Mouse (Mus musculus) liver, embryonic 12.5 days (tissue): ENCODE results near the gene Shisa9. TPM values are rescaled to one million over a fixed set of nuclear protein-coding genes. Genes with fewer than 3 reads are reported as not detected.
A peak's percentile ranks its signal among the peaks of the same experiment; 100 is the strongest.

Experiments used
- ATAC-seq: fragments of 200-750 bp; cut with Nextera tagmentation; 2 replicates; pipeline ENCODE4 v1.8.0; 2017; ENCODE audit warnings: moderate number of reproducible peaks, mild to moderate bottlenecking, moderate library complexity
- H3K27ac ChIP-seq: fragments of 300-500 bp; sonication (generic); 2 replicates; pipeline ENCODE4 v1.5.1; 2016; ENCODE audit warnings: mild to moderate bottlenecking
- H3K27me3 ChIP-seq: fragments of 300-500 bp; sonication (generic); replicated peaks from 2 replicates; pipeline ENCODE4 v1.6.1; 2016; ENCODE audit warnings: mild to moderate bottlenecking, moderate library complexity
- H3K36me3 ChIP-seq: fragments of 300-500 bp; sonication (generic); 2 replicates; pipeline ENCODE4 v1.6.1; 2016; ENCODE audit warnings: mild to moderate bottlenecking, moderate library complexity
- H3K4me1 ChIP-seq: fragments of 300-500 bp; sonication (generic); 2 replicates; pipeline ENCODE4 v1.6.1; 2016
- H3K4me2 ChIP-seq: fragments of 300-500 bp; sonication (generic); 2 replicates; pipeline ENCODE4 v1.6.1; 2016; ENCODE audit warnings: mild to moderate bottlenecking, moderate library complexity
- H3K4me3 ChIP-seq: fragments of 300-500 bp; sonication (generic); 2 replicates; pipeline ENCODE4 v1.5.1; 2016; ENCODE audit warnings: mild to moderate bottlenecking, moderate library complexity
- H3K9ac ChIP-seq: fragments of 300-500 bp; sonication (generic); 2 replicates; pipeline ENCODE4 v1.6.1; 2016; ENCODE audit warnings: mild to moderate bottlenecking, moderate library complexity
- H3K9me3 ChIP-seq: fragments of 300-500 bp; sonication (generic); replicated peaks from 2 replicates; pipeline ENCODE4 v1.6.1; 2016; ENCODE audit warnings: mild to moderate bottlenecking, moderate library complexity
- WGBS: fragments of 180-500 bp; shearing (Covaris S2); methylation state at CpG from one replicate; pipeline ENCODE4 v1.1.7; 2016; ENCODE audit not compliant: insufficient replicate concordance; 5-methylcytosine and 5-hydroxymethylcytosine counted together
- polyA plus RNA-seq: library from polyadenylated mRNA; unstranded; fragments of >200 nt; fragmentation: Nextera tagmentation; extraction: Ambion mirVana; gene quantifications from 2 replicates; pipeline ENCODE4 v1.2.1, GENCODE M21; 2016

Gene Shisa9
- polyA plus RNA-seq, 1 experiment from 2014 or later = 0.60 TPM

DNA sequence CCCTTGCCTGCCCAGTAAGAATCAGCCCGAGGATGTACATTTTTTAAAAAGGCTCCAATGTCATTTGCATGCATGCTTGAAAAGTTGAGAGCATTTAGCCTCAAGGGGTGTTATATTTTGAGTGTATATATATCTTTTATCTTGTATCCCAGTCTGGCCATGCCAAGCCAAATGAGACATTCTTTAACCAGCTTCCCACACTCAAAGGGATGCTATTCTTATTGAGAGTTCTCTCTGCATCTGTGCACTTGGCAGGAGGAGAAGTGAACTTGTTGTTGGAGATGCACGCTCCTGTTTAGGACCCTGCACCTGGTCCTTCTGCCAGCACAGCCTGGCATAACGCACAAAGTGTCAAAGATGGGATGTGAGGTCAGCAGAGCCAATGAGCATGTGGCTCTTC lies 135.6 kb downstream of the Shisa9 start:
- WGBS = 69% methylated on average over 3 of the region's 3 CpGs
- no peak for ATAC-seq
- H3K36me3 ChIP-seq = no peaks in the 10 kb centered on the region
- no peaks in the 10 kb centered on the region for H3K9me3 ChIP-seq
- H3K27ac ChIP-seq = no peak overlapping the region
- H3K4me2 ChIP-seq = no peak overlapping the region
- no peaks in the 10 kb centered on the region for H3K4me1 ChIP-seq
- no peaks in the 10 kb centered on the region; the same call in 1 of the 2 replicates for H3K27me3 ChIP-seq
- H3K9ac ChIP-seq = no peak overlapping the region
- no peak overlapping the region for H3K4me3 ChIP-seq

DNA sequence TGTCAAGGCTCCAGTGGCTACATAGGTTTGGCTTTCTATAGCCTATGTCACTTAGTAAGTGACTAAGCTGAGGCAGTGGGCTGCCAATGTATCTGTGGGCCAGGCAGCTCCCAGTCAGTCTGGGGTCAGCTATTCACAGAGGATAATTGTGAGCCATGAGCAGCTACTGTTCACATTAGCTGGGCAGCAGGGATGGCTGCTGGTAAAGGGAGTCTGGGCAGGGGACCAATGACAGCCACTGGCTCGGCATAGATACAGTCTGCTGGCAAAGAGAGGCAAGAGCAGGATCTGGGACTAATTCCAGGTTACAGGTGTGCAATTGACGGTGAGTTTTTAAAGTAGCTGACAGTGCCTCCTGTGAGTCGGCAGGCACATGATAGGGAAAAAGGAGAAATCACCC lies 145.9 kb downstream of the Shisa9 start:
- Histone ChIP-seq H3K4me2 (no peak overlapping the region), H3K36me3 (no peaks in the 10 kb centered on the region), H3K9ac (no peak overlapping the region), H3K27ac (no peak overlapping the region), H3K9me3 (0 out of 2 replicates have a peak, but pooled peaks cover 3% of the 10 kb centered on the region), H3K4me1 (no peaks in the 10 kb centered on the region), H3K27me3 (no peaks in the 10 kb centered on the region), H3K4me3 (no peak overlapping the region)
- WGBS = 66% methylated on average over 3 of the region's 3 CpGs
- ATAC-seq = no peak

DNA sequence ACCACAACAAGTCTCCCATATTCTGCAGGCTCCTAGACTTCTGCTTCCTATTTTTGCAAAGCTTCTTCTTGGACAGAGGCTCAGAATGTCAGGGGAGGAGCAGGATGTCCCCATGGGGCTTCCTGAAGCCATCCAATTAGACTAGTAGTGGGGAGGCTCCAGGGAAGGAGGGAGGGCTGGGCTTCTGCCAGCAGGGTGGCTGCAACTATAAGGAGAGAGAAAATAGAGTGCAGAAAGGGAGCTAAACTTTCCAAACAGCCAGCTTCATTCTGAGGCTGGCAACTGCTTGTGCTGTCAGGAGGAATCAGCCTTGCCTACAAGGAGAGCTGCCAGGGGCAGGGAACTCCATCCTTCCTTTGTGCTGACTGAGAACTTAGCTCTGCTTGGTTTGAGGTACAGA lies 162.8 kb downstream of the Shisa9 start:
- Histone ChIP-seq H3K4me2 (no peak overlapping the region), H3K9ac (no peak overlapping the region), H3K36me3 (no peaks in the 10 kb centered on the region), H3K27ac (no peak overlapping the region), H3K27me3 (no peaks in the 10 kb centered on the region), H3K4me3 (no peak overlapping the region), H3K9me3 (no peaks in the 10 kb centered on the region), H3K4me1 (no peaks in the 10 kb centered on the region)
- ATAC-seq = no peak

DNA sequence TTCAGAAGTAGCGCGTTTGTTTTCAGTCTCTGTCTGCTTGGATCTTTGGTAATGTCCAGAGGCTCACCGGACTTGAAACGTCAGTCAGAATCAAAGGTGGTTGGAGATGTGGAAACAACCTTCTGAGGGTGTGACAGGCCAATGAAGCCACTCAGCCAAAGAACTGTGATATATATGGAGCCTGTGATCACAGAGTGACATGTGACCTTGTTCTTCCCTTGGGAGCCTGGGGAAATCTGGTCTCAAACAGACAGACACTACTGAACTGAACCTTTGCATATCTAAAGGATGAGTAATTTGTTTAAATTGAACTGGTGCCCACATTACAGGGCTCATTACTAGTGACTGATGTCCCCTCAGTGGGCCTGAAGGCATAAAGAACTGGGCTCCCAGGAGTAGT lies 168.1 kb downstream of the Shisa9 start:
- Histone ChIP-seq H3K9ac (no peak overlapping the region), H3K9me3 (no peaks in the 10 kb centered on the region), H3K36me3 (no peaks in the 10 kb centered on the region), H3K4me1 (no peaks in the 10 kb centered on the region), H3K27me3 (no peaks in the 10 kb centered on the region), H3K4me2 (no peak overlapping the region), H3K4me3 (no peak overlapping the region), H3K27ac (no peak overlapping the region)
- WGBS = 74% methylated on average over 4 of the region's 4 CpGs
- ATAC-seq = no peak

DNA sequence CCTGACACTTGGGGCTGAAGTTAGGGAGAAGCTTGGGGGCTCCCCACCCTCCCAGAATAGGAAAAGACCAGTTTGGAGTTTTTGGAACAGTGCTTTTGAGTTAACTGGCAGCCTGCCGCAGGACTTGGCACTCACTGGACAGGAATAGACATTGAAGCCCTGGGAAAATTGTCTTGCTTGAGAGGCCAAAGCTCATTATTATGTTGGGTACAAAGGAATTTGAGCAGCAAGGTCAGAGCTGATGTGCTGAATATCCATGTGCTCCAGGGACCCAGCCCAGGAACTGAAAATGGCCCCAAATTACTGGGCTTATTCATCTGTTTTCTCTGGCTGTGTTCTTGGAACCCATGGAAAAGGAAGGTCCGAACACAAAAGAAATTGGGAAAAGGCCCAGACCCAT lies 170.6 kb downstream of the Shisa9 start:
- WGBS = 79% methylated on average over 2 of the region's 2 CpGs
- Histone ChIP-seq H3K27ac (no peak overlapping the region), H3K9ac (no peak overlapping the region), H3K4me2 (no peak overlapping the region), H3K4me1 (no peaks in the 10 kb centered on the region), H3K9me3 (no peaks in the 10 kb centered on the region), H3K36me3 (no peaks in the 10 kb centered on the region), H3K4me3 (no peak overlapping the region), H3K27me3 (no peaks in the 10 kb centered on the region)
- no peak for ATAC-seq

DNA sequence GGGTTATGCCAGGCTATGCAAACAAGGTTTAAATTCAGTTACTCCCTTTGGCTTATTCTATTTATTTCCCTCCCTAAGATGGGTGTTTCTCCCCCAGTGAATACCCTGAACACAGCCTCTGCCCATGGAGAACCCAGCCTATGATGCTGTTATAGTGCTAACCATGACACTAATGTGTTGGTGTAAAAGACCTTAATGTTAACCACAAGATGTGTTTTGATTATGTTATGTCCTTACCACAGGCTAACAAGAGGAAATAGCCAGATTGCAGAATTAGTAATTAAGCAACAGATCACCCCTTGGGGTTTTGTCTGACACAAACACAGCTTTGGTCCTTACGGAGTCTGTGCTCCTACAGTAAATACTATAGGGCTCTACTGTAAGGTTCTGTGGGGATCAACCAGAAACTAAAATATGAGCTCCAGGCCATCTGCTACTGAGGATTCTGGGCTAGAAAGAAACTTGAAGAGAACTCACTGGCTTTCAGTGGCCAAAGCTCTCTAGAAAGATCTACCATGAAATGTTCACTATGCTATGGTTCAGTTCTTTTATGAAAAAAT lies 189.6 kb downstream of the Shisa9 start:
- Histone ChIP-seq H3K27me3 (no peaks in the 10 kb centered on the region), H3K9ac (no peak overlapping the region), H3K4me2 (no peak overlapping the region), H3K4me1 (no peaks in the 10 kb centered on the region), H3K9me3 (no peaks in the 10 kb centered on the region), H3K4me3 (no peak overlapping the region), H3K36me3 (no peaks in the 10 kb centered on the region), H3K27ac (no peak overlapping the region)
- 74% methylated on average over 1 of the region's 1 CpGs for WGBS
- ATAC-seq = no peak

DNA sequence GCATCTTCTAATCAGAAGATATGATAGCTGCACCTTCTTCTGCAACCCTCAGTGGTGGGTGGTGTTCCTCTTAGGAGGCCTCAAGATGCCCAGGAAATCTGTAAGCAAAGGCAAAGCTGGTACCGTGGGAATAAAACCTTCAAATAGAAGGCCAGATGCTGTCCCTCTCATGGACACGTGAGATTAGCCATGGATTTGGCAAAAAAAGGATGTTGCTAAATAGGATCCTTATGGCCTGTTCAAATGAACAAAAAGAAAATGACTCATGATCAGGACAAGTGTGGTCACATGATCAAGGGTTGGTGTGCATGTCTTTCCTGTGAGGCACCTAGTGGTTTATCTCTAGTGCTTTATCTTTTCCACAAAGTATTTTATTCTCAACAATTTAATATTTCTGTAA lies 194.1 kb downstream of the Shisa9 start:
- H3K4me3 ChIP-seq = no peak overlapping the region
- H3K4me1 ChIP-seq = no peaks in the 10 kb centered on the region
- no peak overlapping the region for H3K9ac ChIP-seq
- H3K36me3 ChIP-seq = no peaks in the 10 kb centered on the region
- H3K9me3 ChIP-seq = no peaks in the 10 kb centered on the region
- no peak for ATAC-seq
- no peaks in the 10 kb centered on the region for H3K27me3 ChIP-seq
- WGBS = 57% methylated on average over 2 of the region's 2 CpGs
- H3K27ac ChIP-seq = no peak overlapping the region
- no peak overlapping the region for H3K4me2 ChIP-seq

DNA sequence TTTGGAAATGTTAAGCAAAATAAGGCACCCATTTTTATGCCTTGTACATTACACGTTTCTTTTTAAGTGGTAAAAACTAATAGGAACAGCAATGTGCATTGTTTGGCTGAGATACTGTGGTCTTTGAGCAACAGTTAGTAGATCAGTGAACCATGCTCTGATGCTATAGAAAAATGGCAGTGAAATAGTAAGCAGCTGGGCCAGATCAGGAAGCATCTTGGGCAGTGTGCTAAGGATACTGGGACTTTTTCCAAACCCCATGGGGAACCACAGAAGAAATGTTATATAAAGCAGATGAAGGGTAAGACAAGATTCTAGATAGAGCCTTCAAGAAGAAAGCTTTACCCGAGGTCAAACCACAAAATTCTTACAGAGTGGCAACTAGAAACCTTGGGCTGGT lies 205.8 kb downstream of the Shisa9 start:
- Histone ChIP-seq H3K27ac (no peak overlapping the region), H3K4me2 (no peak overlapping the region), H3K4me1 (no peaks in the 10 kb centered on the region), H3K36me3 (no peaks in the 10 kb centered on the region), H3K9me3 (no peaks in the 10 kb centered on the region), H3K4me3 (no peak overlapping the region), H3K9ac (no peak overlapping the region), H3K27me3 (no peaks in the 10 kb centered on the region)
- ATAC-seq = no peak
- WGBS = 44% methylated on average over 2 of the region's 2 CpGs

DNA sequence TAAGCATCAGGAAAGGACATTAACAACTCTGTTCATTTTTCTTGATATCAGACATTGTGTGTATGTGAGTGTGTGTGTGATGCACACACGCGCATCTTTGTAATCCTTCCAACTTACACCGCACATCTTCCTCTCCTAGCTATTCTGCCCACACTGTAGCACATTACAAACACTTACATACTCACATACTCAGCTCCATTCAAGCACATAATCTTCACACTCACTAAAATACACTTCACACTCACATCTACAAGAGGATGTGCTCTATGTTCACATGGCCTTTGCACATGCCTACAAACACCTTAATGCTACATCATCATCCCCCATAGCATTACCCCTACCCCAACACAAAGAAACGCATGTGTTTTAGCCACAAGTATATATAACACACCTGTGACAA lies 212.9 kb downstream of the Shisa9 start:
- Histone ChIP-seq H3K9ac (no peak overlapping the region), H3K4me2 (no peak overlapping the region), H3K9me3 (no peaks in the 10 kb centered on the region), H3K27ac (no peak overlapping the region), H3K4me1 (no peaks in the 10 kb centered on the region), H3K4me3 (no peak overlapping the region), H3K27me3 (no peaks in the 10 kb centered on the region), H3K36me3 (no peaks in the 10 kb centered on the region)
- no peak for ATAC-seq
- 86% methylated on average over 4 of the region's 4 CpGs for WGBS

DNA sequence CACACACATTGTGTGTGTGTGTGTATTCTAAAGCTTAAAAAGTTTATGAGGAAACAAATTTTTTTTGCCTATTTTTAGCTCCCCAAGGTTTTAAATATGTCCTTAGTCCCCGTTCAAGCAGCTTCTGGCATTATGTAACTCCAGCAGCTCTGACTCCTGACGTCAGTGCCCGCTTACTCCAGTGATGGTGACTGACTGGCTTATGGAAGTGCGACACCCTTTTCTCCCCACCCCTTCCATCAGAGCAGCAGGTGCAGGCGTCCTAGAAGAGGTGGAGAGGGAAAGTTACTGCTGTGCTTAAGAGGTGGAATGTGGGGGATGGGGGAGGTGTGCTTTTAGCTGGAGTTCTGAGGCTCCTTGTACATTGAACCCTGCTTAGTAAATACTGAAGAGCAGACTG lies 213.7 kb downstream of the Shisa9 start:
- no peak for ATAC-seq
- Histone ChIP-seq H3K4me1 (no peaks in the 10 kb centered on the region), H3K27me3 (no peaks in the 10 kb centered on the region), H3K4me2 (no peak overlapping the region), H3K9me3 (no peaks in the 10 kb centered on the region), H3K9ac (no peak overlapping the region), H3K27ac (no peak overlapping the region), H3K4me3 (no peak overlapping the region), H3K36me3 (no peaks in the 10 kb centered on the region)
- WGBS = 48% methylated on average over 5 of the region's 5 CpGs

DNA sequence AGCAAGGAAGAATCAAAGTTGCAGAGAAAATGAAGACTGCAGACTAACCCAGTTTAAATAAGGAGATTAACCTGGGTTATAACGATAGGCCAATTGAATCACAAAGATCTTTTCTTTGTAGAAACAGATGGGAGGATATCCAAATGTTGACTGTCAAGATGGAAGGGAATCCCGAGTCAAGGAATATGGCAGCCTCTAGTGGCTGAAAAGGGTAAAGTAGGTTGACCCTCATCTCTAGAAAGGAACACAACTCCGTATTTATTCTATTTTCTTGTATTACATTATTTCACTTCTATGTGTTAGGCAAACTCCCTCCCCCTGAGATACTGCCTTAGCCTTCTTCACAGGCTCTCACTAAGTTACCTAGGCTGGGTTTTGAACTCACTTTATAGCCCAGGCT lies 217.3 kb downstream of the Shisa9 start:
- H3K9ac ChIP-seq = no peak overlapping the region
- no peaks in the 10 kb centered on the region for H3K36me3 ChIP-seq
- H3K4me3 ChIP-seq = no peak overlapping the region
- ATAC-seq = no peak
- no peak overlapping the region for H3K27ac ChIP-seq
- H3K4me1 ChIP-seq = 0 out of 2 replicates have a peak, but pooled peaks cover 4% of the 10 kb centered on the region
- H3K9me3 ChIP-seq = no peaks in the 10 kb centered on the region
- no peak overlapping the region for H3K4me2 ChIP-seq
- 18% methylated on average over 3 of the region's 3 CpGs for WGBS
- H3K27me3 ChIP-seq = no peaks in the 10 kb centered on the region

DNA sequence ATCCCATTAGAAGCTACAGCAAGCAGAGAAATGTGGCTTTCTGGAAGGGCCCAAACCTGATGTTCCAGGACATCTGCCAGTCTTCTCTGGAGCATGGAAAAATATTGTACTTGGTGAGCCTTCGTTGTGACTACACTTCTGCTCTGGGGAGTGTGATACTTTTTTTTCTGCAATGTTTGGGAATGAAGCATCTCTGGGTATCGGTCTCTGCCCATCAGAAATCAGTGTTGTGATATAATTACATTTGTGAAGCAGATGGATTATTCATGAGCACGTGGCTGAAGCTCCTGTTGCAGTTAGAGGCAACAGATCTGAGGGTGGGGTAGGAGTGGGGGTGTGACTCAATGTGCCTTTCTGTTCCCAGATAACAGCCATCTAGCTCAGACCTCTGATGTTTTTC lies 218.2 kb downstream of the Shisa9 start:
- H3K9me3 ChIP-seq = no peaks in the 10 kb centered on the region
- 0 out of 2 replicates have a peak, but pooled peaks cover 4% of the 10 kb centered on the region for H3K4me1 ChIP-seq
- H3K27me3 ChIP-seq = no peaks in the 10 kb centered on the region
- no peak overlapping the region for H3K9ac ChIP-seq
- H3K36me3 ChIP-seq = no peaks in the 10 kb centered on the region
- no peak overlapping the region for H3K4me2 ChIP-seq
- H3K4me3 ChIP-seq = no peak overlapping the region
- 44% methylated on average over 3 of the region's 3 CpGs for WGBS
- no peak for ATAC-seq
- H3K27ac ChIP-seq = no peak overlapping the region

DNA sequence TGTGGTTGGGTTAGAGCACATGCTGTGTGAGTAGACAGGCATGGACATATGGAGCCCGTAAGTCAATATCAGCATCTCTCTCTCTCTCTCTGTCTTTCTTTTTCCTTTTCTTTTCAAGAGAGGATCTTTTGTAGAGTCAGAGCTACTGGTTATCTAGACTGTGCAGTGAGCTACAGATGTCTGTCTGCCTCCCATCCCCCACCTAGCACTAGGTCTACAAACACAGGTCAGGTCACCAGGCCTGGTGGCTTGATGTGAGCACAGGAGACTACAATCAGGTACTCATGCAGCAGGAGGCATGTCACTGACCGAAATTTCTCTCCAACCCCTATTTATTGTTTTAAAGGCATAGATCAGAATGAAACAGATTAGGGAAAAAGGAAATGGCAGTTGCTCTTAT lies 219.1 kb downstream of the Shisa9 start:
- Histone ChIP-seq H3K9ac (no peak overlapping the region), H3K4me3 (no peak overlapping the region), H3K27ac (no peak overlapping the region), H3K36me3 (no peaks in the 10 kb centered on the region), H3K9me3 (no peaks in the 10 kb centered on the region), H3K27me3 (no peaks in the 10 kb centered on the region), H3K4me2 (no peak overlapping the region), H3K4me1 (0 out of 2 replicates have a peak, but pooled peaks cover 4% of the 10 kb centered on the region)
- ATAC-seq = peak; percentile 66
- 58% methylated on average over 2 of the region's 2 CpGs for WGBS
